Mouse (Mus musculus): ENCODE data around the gene Ncbp2.

DNA sequence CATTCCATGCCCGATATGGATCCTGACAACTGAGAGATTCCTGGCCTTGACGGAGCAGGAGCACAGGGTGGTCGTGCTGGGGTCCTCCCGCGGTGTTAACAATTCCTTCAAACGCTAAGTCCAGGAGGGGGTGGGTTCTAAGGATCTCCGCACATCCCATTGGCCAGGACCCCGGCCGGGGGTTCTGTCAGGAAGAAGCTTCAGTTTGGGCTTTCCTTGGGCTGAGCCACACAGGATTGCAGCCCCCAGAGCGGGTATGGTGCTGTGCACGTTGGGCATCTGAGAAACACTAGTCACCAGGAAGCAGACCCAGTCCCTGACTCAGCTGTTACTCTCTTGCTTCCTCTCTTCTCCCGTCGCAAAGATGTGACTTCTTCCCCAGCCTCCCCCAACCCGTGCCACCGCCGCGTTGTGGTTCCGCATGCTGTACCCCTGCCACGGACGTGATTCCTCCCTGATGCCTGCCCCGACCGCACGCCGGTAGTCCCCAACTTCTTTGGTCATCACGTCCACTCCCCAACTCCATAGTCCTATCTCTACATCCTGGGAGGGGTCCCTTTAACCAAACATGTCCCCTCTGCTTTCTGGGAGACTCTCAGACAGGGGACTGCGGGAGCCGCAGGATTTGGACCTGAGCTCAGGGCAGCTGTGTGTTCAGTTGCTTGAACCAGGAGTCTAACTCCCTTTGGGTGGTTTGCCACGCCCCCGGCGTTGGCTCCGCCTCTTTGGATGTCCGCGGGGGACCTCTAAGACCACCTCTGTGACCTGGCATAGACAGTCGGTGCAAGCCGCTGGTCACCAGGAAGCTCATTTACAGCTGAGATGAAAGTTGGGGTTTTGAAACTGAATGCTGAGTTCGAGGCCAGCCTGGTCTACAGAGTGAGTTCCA lies 13.0 kb upstream of the Ncbp2 start:
- no peak for TF ChIP-seq CTCF (IDR thresholded peaks at IDR 0.05; ENCODE audit: control insufficient read depth, insufficient read depth, insufficient read length)
- TF ChIP-seq CEBPB (IDR thresholded peaks at IDR 0.05; ENCODE audit: low read depth) = no peak

All from C2C12 (cell line).